Mouse (Mus musculus) lung, postnatal 0 days (tissue): Measurements from ENCODE around the gene B4galnt1.

Experiments
- CTCF ChIP-seq: IDR thresholded peaks from 2 replicates; pipeline ENCODE4 v1.5.1; 2016; ENCODE audit warnings: antibody characterized with exemption, mild to moderate bottlenecking
- EP300 ChIP-seq: IDR thresholded peaks from 2 replicates; pipeline ENCODE4 v1.6.1; 2016; ENCODE audit warnings: antibody characterized with exemption, mild to moderate bottlenecking, control low read depth

- TF ChIP-seq CTCF (no peak), EP300 (no peak)
These were observed 20.1 kb downstream of the B4galnt1 start for GRCm38 (mm10) chr10:127185101-127185500.
